Mouse (Mus musculus) ES-E14 (cell line): ENCODE data around the gene Upk3a.

ENCODE experiments used
- MAFK ChIP-seq: IDR thresholded peaks from 2 replicates; pipeline ENCODE4 v1.6.1; 2014; ENCODE audit warnings: mild to moderate bottlenecking, low read depth, low read length, inconsistent platforms; ENCODE audit not compliant: insufficient read depth
- ZNF384 ChIP-seq: IDR thresholded peaks from 2 replicates; pipeline ENCODE4 v1.6.1; 2012; ENCODE audit warnings: low read depth, low read length, inconsistent platforms

DNA sequence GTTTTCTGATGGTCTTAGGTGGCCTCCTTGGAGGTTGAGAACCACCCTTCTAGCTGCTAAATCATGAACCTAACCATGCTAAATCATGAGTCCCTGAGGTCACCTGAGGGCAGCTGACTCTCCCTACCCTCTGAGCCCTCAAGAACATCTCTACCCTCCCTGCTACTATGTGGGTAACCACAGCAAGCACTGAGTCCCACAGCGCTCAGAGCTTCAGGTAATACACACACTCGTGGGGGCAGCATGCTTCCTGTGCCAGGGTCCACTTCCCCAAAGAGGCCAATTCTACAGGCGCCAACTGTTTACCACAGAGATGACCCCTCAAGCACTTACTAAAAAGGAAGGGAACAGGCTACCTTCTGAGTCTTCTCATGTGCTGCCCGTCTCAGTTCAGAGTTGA lies 48.4 kb upstream of the Upk3a start:
- TF ChIP-seq ZNF384 (no peak), MAFK (no peak)
